Mouse (Mus musculus) liver, postnatal 0 days (tissue): ENCODE results near the gene Hopx.

ENCODE experiments used
- CTCF ChIP-seq: sonication (generic); IDR thresholded peaks from 2 replicates; pipeline ENCODE4 v1.5.1; 2016; ENCODE audit warnings: antibody characterized with exemption, low read depth
- EP300 ChIP-seq: IDR thresholded peaks from 2 replicates; pipeline ENCODE4 v1.6.1; 2016; ENCODE audit warnings: antibody characterized with exemption, low read depth, mild to moderate bottlenecking

- no peak for TF ChIP-seq CTCF
- TF ChIP-seq EP300 = no peak
These were observed 58.0 kb downstream of the Hopx start for GRCm38 (mm10) chr5:77056881-77057440.
